Mouse (Mus musculus) kidney, adult 11 months (tissue): ENCODE measurements around the gene Sdccag8.

ENCODE experiments used
- DNase-seq: peaks from one replicate; pipeline ENCODE4 v3.0.0; 2022

Gene Sdccag8

DNA sequence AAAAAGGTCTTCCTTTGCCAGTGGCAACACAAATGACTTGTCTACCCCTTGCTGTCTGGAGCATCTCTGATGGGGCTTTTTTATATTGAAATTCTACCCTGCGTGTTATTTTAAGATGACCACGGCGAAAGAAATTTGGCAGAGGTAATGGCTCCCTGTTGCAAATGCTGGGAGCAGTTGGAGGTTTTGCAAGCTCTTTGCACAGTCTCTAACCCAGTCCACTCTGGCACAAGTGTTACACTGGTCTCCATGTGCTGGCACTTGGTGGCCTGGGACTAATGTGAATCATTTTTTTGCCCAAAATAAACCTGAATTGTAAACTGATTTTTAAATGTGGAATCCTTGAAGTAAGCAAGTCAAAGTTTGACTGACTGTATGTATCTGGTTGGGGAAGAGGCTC, 199.3 kb downstream of the Sdccag8 start:
- no peak for DNase-seq

GRCm38 (mm10) chr1:177014346-177014745, 199.9 kb downstream of the Sdccag8 start:
- no peak for DNase-seq

DNA sequence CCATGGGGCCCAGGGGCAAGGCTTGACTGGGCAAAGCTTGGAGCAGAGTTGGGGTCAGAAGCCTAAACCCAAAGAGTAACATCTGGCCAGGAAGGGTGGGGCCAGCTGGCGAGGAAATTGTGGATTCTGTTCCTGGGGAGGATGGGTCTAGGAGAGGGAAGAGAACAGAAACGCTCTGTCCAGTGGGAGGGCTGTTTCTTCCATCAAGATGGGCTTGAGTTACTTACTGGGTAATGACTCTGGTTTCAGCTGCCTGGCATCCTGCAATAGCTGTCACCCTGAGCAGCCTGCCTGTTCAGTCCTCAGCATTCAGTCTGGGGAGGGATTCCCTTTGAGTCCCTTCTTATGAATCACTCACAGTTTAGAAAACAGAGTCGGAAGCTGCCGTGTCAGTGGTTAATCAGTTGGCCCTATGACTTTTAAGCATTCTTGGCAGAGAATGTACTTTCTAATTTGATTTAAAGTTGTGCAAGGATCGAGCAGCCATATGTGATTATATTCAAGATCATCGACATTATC, 200.5 kb downstream of the Sdccag8 start:
- DNase-seq = no peak

- DNase-seq = no peak
Observed at GRCm38 (mm10) chr1:177015917-177016316, 201.5 kb downstream of the Sdccag8 start.

- no peak for DNase-seq
Observed at GRCm38 (mm10) chr1:177016729-177017128, 202.3 kb downstream of the Sdccag8 start.

- no peak for DNase-seq
Observed at GRCm38 (mm10) chr1:177018750-177019149, 204.3 kb downstream of the Sdccag8 start.

DNA sequence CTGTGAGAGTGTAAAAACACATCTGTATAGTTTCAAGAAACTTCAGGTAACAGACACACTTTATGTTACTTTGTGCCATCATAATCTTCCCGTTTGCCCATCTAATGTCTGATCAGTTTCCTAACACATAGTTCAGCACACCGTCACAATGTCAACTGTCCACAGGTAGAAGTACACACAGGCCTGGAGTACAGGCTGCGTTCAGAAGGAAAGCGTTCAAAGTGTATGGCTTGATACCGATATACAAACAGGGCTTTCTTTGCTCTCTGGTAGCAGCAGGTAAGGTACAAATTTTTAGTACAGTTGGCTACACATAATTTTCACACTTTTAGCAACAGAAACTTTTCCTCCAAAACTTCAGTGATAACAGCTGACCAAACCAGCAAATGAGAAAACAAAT, 205.2 kb downstream of the Sdccag8 start:
- DNase-seq = no peak

DNA sequence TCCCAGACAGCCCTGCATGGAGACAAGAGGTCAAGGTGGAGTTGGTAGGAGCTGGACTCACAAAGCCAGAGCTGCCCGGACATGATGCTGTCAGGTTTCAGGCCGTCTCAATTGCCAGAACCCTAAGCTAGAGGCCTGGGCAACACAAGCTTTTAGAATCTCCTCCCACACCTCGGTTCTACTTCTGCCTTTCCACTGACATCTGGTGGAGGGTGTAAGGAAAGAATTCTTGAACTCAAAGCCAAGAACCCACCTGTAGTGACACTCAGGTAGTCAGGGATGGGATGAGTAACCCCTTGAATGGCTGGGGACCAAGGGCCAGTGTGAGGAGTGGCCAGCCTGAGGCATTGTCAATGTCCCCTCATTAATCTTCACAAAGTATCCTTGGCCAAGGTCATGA, 208.3 kb downstream of the Sdccag8 start:
- no peak for DNase-seq

DNA sequence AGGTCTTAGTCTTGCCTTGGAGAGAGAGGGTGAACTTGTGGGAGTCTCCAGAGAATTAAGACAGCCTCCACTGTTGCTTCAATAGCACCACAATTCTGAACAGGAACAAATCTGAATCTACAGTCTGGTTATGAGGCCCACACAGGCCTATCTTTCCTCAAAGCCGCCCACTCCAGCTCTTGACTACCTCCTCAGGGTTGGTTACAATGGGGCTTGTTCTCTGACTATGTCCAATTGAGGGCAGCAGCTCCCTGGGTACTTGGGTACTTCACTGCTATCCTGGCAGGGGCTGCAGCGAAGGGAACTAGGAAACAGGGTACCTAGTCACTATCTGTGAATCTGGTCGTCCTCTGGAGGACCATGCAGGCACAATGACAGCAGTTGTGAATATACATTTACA, 213.2 kb downstream of the Sdccag8 start:
- no peak for DNase-seq

DNA sequence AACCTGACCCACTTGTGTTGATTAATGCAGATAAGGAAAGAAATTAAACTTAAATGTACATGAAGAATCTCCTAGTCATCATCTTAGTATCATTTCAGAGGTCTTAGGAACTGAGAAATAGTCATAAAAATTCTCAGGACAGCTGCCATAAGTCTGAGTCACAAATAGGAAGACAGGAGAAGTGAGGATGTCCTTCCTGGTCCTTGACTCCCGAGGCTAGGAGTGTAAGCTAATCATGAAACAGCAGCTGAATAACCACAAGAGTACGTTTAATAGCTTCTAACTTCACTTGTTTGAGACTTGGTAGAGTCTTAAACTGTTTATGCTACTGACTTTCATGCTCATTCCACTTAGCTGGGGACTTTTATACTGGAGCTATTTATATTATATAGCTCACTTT, 214.6 kb downstream of the Sdccag8 start:
- DNase-seq = no peak

DNA sequence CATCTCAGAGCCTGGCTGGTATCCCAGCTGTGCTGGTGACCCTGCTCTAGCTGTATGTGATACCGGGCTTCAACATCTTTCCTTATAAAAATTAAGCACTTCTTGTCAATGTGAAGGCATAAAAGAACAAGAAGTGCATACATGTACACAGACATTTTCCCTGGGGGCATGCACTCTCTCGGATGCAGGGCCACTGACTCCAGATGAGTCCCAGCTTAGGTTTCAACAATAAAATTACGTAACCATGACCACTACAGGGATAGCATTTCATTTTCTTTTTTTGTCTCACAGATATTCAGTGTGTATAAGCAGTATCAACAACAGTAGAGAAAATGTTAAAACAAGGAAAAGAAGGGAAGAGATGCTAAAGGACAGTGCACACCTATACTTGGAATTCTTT, 216.2 kb downstream of the Sdccag8 start:
- DNase-seq = no peak

GRCm38 (mm10) chr1:177031196-177031595, 216.7 kb downstream of the Sdccag8 start:
- DNase-seq = no peak

DNA sequence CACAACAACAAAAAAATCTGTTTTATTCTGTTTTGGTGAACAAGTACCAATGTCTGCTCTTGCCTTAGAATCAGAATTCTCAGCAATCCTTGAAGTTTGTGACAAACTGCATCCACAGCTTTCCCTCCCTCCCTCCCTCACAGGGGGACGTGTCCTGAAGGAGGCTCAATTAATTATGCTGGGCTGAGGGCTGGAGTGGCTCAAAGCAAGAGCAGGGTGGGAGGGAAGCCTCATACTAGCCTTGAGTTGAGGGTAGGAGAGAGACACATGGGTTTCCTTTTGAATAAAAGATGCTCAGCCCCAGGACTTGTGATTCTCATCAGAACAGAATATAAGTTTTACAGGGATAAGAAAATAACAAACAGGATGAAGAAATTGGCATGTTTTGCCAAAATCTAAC, 217.8 kb downstream of the Sdccag8 start:
- DNase-seq = no peak

- DNase-seq = no peak
Observed at GRCm38 (mm10) chr1:177035460-177035859, 221.0 kb downstream of the Sdccag8 start.

DNA sequence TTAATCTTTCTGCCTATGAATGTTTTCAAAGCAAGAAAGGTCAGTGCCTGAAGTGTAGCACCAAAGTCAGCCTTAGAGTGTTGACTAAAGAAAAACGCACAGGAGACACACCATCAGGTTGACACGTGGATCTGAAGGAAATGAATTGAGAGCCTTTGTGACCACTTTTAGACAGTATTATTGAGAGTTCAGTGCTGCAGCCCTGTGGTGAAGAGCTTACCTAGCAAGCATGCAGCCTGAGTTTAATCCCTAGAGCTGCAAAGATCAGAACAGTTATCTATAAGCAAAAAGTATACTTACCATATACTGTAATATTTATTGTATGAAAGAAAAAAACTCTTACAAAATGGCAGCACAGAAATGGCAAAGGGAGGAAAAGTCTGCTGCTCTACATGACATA, 223.9 kb downstream of the Sdccag8 start:
- DNase-seq = no peak

- no peak for DNase-seq
Observed at GRCm38 (mm10) chr1:177039093-177039674, 224.7 kb downstream of the Sdccag8 start.

DNA sequence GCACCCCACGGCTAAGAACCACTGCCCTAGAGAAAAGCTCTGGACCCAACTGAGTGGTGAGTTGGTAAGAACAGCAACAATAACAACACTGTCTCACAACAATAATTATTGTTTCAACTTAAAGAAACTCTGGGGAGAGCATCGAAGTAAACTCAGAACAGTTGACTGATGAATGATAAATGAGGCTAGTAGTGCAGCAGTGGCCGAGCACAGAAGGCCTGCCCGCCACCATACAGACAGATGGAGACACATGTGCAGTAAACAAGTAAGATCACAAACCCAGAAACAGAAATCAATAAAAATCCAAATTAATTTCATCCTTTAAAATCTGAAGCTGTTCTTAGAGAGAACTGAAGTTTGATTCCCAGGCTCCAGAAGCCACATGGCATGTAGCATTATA, 225.6 kb downstream of the Sdccag8 start:
- DNase-seq = no peak

GRCm38 (mm10) chr1:177045885-177046284, 231.4 kb downstream of the Sdccag8 start:
- DNase-seq = peak; percentile 74

DNA sequence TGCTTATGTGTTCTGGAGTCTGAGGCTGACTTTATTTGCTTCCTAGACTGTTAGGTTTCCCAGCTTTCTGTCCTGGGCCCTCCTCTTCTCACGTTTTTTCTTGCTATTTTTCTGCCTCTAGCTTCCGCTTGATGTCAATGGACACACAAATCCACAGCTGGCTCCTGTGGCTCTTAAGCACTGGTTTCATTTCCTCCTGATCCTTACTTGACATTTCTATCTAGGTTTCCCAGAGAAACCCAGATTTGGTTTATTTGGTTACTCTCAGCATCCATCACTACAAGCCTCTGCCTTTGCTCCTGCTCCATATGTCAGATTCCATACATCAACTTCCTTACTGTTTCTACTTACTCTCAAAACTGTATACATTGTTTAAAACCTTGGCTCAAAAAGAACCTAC, 232.5 kb downstream of the Sdccag8 start:
- DNase-seq = no peak

DNA sequence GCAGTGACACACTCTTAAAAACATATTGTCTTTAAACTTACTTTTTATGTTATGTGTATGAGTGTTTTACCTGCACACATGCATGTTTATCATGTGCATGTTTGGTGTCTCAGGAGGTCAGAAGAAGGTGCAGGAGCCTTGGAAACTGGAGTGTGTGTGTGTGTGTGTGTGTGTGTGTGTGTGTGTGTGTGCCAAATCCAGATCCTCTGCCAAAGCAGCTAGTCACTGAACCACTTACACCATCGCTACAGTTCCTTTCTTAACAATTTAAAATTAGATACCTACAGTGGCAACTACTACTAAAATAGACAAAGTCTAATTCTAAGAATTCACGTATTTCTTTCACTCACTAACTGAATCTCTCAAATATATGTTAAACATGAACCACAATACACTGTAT, 234.3 kb downstream of the Sdccag8 start:
- DNase-seq = no peak

GRCm38 (mm10) chr1:177051366-177051963, 237.0 kb downstream of the Sdccag8 start:
- no peak for DNase-seq

DNA sequence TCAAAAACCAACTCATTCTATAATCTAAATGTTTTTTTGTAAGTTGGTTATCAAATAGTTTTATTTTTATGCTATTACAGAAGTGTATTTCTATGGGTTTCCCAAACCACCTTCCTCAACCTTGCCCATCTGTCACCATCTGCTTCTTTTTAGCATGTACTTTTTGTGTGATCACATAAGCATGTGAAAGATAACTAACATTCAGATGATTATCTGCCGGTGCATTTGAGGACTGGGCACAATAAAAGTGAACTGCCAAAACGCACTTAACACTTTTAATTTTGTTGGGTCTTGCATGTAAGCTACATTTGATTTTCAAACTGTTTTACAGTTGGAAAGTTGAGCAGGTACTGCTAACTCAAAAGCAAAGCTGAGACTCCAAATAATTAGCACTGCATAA, 240.4 kb downstream of the Sdccag8 start:
- no peak for DNase-seq

- no peak for DNase-seq
Observed at GRCm38 (mm10) chr1:177061761-177062160, 247.3 kb downstream of the Sdccag8 start.

- DNase-seq = no peak
Observed at GRCm38 (mm10) chr1:177065732-177066131, 251.3 kb downstream of the Sdccag8 start.

DNA sequence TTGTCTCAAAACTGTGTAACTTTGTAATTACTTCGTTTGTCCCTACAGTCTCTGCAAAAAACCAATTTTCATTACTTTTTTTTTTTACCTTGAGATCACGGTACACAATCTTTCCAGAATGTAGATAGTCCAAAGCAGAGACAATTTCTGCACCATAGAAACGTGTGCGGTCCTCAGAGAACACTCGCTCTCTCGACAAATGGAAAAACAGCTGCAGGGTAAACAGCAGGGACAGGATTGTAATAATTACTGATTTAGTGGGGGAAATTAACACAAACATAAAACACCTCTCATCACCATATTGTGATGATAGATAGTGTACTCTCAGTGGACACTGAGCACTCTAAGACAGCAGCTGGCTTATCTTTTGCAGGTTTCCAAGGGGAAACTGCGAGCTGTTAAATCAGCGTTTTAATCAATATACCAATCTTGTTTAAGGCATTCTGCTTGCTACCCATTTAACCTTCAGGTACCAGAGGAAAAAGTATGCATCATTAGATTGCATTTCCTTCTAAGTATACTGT, 252.7 kb downstream of the Sdccag8 start:
- no peak for DNase-seq
